Mouse (Mus musculus) Muller cell, postnatal 12 days (primary cell): Measurements from ENCODE around the gene Nrf1.

Experiments used
- DNase-seq: peaks from one replicate; pipeline ENCODE4 v3.0.0-alpha.2; 2015; ENCODE audit errors: inconsistent ontology term

Gene Nrf1

GRCm38 (mm10) chr6:30147058-30147457 is 99.3 kb downstream of the Nrf1 start:
- DNase-seq, result no peak

- no peak for DNase-seq
Measured at GRCm38 (mm10) chr6:30147753-30148152, 100.0 kb downstream of the Nrf1 start.

GRCm38 (mm10) chr6:30150471-30150870 is 102.7 kb downstream of the Nrf1 start:
- no peak for DNase-seq

GRCm38 (mm10) chr6:30152163-30152562 is 104.4 kb downstream of the Nrf1 start:
- no peak for DNase-seq

GRCm38 (mm10) chr6:30152649-30153048 is 104.9 kb downstream of the Nrf1 start:
- no peak for DNase-seq

- no peak for DNase-seq
Measured at GRCm38 (mm10) chr6:30153076-30153475, 105.3 kb downstream of the Nrf1 start.

- no peak for DNase-seq
Measured at GRCm38 (mm10) chr6:30153733-30154415, 106.1 kb downstream of the Nrf1 start.

- no peak for DNase-seq
Measured at GRCm38 (mm10) chr6:30159516-30160045, 111.8 kb downstream of the Nrf1 start.

GRCm38 (mm10) chr6:30160408-30160807 is 112.6 kb downstream of the Nrf1 start:
- DNase-seq, result no peak

GRCm38 (mm10) chr6:30161618-30162017 is 113.8 kb downstream of the Nrf1 start:
- no peak for DNase-seq

- DNase-seq, result peak; percentile 33
Measured at GRCm38 (mm10) chr6:30162091-30162490, 114.3 kb downstream of the Nrf1 start.

GRCm38 (mm10) chr6:30166349-30166748 is 118.6 kb downstream of the Nrf1 start:
- no peak for DNase-seq

- no peak for DNase-seq
Measured at GRCm38 (mm10) chr6:30167192-30167591, 119.4 kb downstream of the Nrf1 start.

- no peak for DNase-seq
Measured at GRCm38 (mm10) chr6:30168275-30168674, 120.5 kb downstream of the Nrf1 start.

- no peak for DNase-seq
Measured at GRCm38 (mm10) chr6:30169148-30169547, 121.4 kb downstream of the Nrf1 start.

- peak; percentile 1 for DNase-seq
Measured at GRCm38 (mm10) chr6:30171226-30171625, 123.4 kb downstream of the Nrf1 start.

GRCm38 (mm10) chr6:30171967-30172366 is 124.2 kb downstream of the Nrf1 start:
- no peak for DNase-seq

- DNase-seq, result no peak
Measured at GRCm38 (mm10) chr6:30172441-30172819, 124.6 kb downstream of the Nrf1 start.

- peak; percentile 50 for DNase-seq
Measured at GRCm38 (mm10) chr6:30172820-30173550, 125.2 kb downstream of the Nrf1 start.

GRCm38 (mm10) chr6:30173551-30174460 is 126.0 kb downstream of the Nrf1 start:
- DNase-seq, result peak; percentile 17

GRCm38 (mm10) chr6:30174461-30175224 is 126.9 kb downstream of the Nrf1 start:
- peak; percentile 7 for DNase-seq
